Mouse (Mus musculus): Measurements from ENCODE around the gene Nrp1. TPM values are rescaled to one million over a fixed set of nuclear protein-coding genes. Genes with fewer than 3 reads are reported as not detected.

Nrp1 gene
- total and polyA plus RNA-seq, 3 experiments, result 7.3 to 14.7 (median 11.9) TPM

- TF ChIP-seq NRF1 (IDR thresholded peaks at IDR 0.05; ENCODE audit: low read depth, low read length), result no peak
- TF ChIP-seq E2F4 (IDR thresholded peaks at IDR 0.05; ENCODE audit: insufficient replicate concordance, low read depth, low read length), result no peak
- no peak for TF ChIP-seq HCFC1 (IDR thresholded peaks at IDR 0.05; ENCODE audit: low read depth, low read length)
- no peak for TF ChIP-seq ZMIZ1 (IDR thresholded peaks at IDR 0.05; ENCODE audit: low read depth, low read length)
- TF ChIP-seq PAX5 (IDR thresholded peaks at IDR 0.05; ENCODE audit: low read length), result no peak
- no peak for TF ChIP-seq MAX (IDR thresholded peaks at IDR 0.05; ENCODE audit: low read length)
- no peak for TF ChIP-seq MAFK (IDR thresholded peaks at IDR 0.05; ENCODE audit: insufficient replicate concordance, low read length)
- no peak for TF ChIP-seq USF1 (IDR thresholded peaks at IDR 0.05; ENCODE audit: low read depth, low read length)
- no peak for TF ChIP-seq MAZ (IDR thresholded peaks at IDR 0.05; ENCODE audit: low read depth, low read length)
- TF ChIP-seq RCOR1 (conservative IDR thresholded peaks at IDR 0.05; ENCODE audit: low read depth, low read length), result no peak
- TF ChIP-seq MYC (IDR thresholded peaks at IDR 0.05; ENCODE audit: low read depth, low read length), result no peak
- no peak for TF ChIP-seq BHLHE40 (IDR thresholded peaks at IDR 0.05; ENCODE audit: low read depth, low read length)
- TF ChIP-seq RAD21 (IDR thresholded peaks at IDR 0.05; ENCODE audit: low read depth, low read length), result no peak
- no peak for TF ChIP-seq NELFE (IDR thresholded peaks at IDR 0.05; ENCODE audit: low read depth, low read length)
- no peak for TF ChIP-seq SMC3 (IDR thresholded peaks at IDR 0.05; ENCODE audit: low read depth, low read length)
- TF ChIP-seq ZKSCAN1 (IDR thresholded peaks at IDR 0.05; ENCODE audit: borderline replicate concordance, low read depth, low read length), result no peak
- TF ChIP-seq JUND (conservative IDR thresholded peaks at IDR 0.05; ENCODE audit: low read depth, low read length), result no peak
- peak; percentile 65; the same call in 1 of the 2 replicates for TF ChIP-seq ETS1 (conservative IDR thresholded peaks at IDR 0.05; ENCODE audit: low read depth, low read length)
These were observed 59.8 kb downstream of the Nrp1 start (continued) for GRCm38 (mm10) chr8:128417956-128418796.

- in situ Hi-C loops (cut with MboI; ENCODE audit: low pct_ligation_motif_present, low pct_unique_long_range_greater_than_20kb, low sequenced_read_pairs), result no loop called here
- Histone ChIP-seq H3K9me3 (replicated peaks; ENCODE audit: low read length) (no peaks in the 10 kb centered on the region), H3K4me3 (replicated peaks in 1 of 3; ENCODE audit: low read depth in 2 of 3, low read length in 2 of 3, poor library complexity in 1 of 3) (no peak overlapping the region), H3K36me3 (replicated peaks in 1 of 2; ENCODE audit: control insufficient read depth in 1 of 2, insufficient read depth in 1 of 2, low read length in 1 of 2) (peaks cover 0 to 11% of the 10 kb centered on the region in 2 experiments), H3K4me1 (ENCODE audit: control insufficient read depth in 1 of 2, insufficient read depth in 2 of 2) (peaks cover 11 to 29% of the 10 kb centered on the region in 2 experiments; a peak in 3 of 4 replicates), H3K4me2 (ENCODE audit: insufficient read depth, low read depth, poor library complexity, severe bottlenecking) (no peak overlapping the region; the same call in 1 of the 2 replicates), H3K79me2 (replicated peaks; ENCODE audit: control insufficient read depth, extremely low read depth, insufficient read depth, poor library complexity, severe bottlenecking) (no peaks in the 10 kb centered on the region), H3K9ac (ENCODE audit: insufficient read depth, low read depth) (no peak overlapping the region), H3K27me3 (replicated peaks) (no peaks in the 10 kb centered on the region), H3K27ac (ENCODE audit: insufficient read depth, low read depth) (no peak overlapping the region)
- TF ChIP-seq CHD2 (IDR thresholded peaks at IDR 0.05; ENCODE audit: low read length) (no peak), TCF12 (IDR thresholded peaks at IDR 0.05; ENCODE audit: low read depth, low read length) (0 out of 2 replicates have a peak, but pooled peaks have one; percentile 1)
- dilution Hi-C loops (cut with MboI; ENCODE audit: extremely low pct_ligation_motif_present, extremely low pct_unique_long_range_greater_than_20kb, low sequenced_read_pairs), result no loop called here
- DNase-seq (ENCODE audit: extremely low read depth), result no peak
These were observed 61.6 kb downstream of the Nrp1 start for GRCm38 (mm10) chr8:128419984-128420383.

Data from CH12.LX (cell line).